Mouse (Mus musculus) bone marrow, adult 2 months (tissue): ENCODE results near the gene Bbip1.

ENCODE experiments used
- CTCF ChIP-seq: fragments of 200-500 bp; IDR thresholded peaks from 2 replicates; pipeline ENCODE4 v1.5.1; 2011; ENCODE audit warnings: low read length, control low read depth; ENCODE audit not compliant: control insufficient read depth, insufficient read depth
- POLR2A ChIP-seq: fragments of 200-500 bp; IDR thresholded peaks from 2 replicates; pipeline ENCODE4 v1.6.1; 2011; ENCODE audit warnings: low read depth, mild to moderate bottlenecking, control low read depth, low read length, borderline replicate concordance; ENCODE audit not compliant: control insufficient read depth

GRCm38 (mm10) chr19:53926705-53927104, 17.7 kb downstream of the Bbip1 start:
- TF ChIP-seq CTCF = no peak
- no peak for TF ChIP-seq POLR2A
